Mouse (Mus musculus) liver, postnatal 0 days (tissue): ENCODE measurements around the gene BC048507. TPM values are rescaled to one million over a fixed set of nuclear protein-coding genes. Genes with fewer than 3 reads are reported as not detected.
"Not testable (repeated sequence)": the region's sequence is repeated elsewhere in the genome, so short reads cannot be mapped to it uniquely, and the experiment has no call there.

Experiments used
- ATAC-seq: fragments of 200-750 bp; cut with Nextera tagmentation; 2 replicates; pipeline ENCODE4 v1.8.0; 2017; ENCODE audit warnings: mild to moderate bottlenecking, moderate library complexity
- DNase-seq: peaks from one replicate; pipeline ENCODE4 v3.0.0-alpha.2; 2016
- H3K27ac ChIP-seq: fragments of 300-500 bp; sonication (generic); 2 replicates; pipeline ENCODE4 v1.5.1; 2014; ENCODE audit warnings: antibody characterized with exemption, moderate library complexity, mild to moderate bottlenecking, low read depth
- H3K27me3 ChIP-seq: fragments of 300-500 bp; sonication (generic); 2 replicates; pipeline ENCODE4 v1.6.1; 2014; ENCODE audit warnings: low read length, control low read depth, mixed read lengths; ENCODE audit not compliant: insufficient read depth
- H3K36me3 ChIP-seq: fragments of 300-500 bp; sonication (generic); replicated peaks from 2 replicates; pipeline ENCODE4 v1.6.1; 2014; ENCODE audit warnings: mild to moderate bottlenecking, control low read depth, low read length, moderate library complexity, mixed read lengths; ENCODE audit not compliant: insufficient read depth
- H3K4me1 ChIP-seq: fragments of 300-500 bp; sonication (generic); 2 replicates; pipeline ENCODE4 v1.6.1; 2014; ENCODE audit warnings: antibody characterized with exemption, mild to moderate bottlenecking, control low read depth; ENCODE audit not compliant: insufficient read depth
- H3K4me2 ChIP-seq: fragments of 300-500 bp; sonication (generic); 2 replicates; pipeline ENCODE4 v1.6.1; 2014; ENCODE audit warnings: low read depth, mild to moderate bottlenecking, low read length, moderate library complexity, mixed read lengths
- H3K4me3 ChIP-seq: fragments of 300-500 bp; sonication (generic); 2 replicates; pipeline ENCODE4 v1.5.1; 2014; ENCODE audit warnings: low read depth, low read length
- H3K9ac ChIP-seq: fragments of 300-500 bp; sonication (generic); replicated peaks from 2 replicates; pipeline ENCODE4 v1.6.1; 2014; ENCODE audit warnings: mild to moderate bottlenecking, moderate library complexity
- H3K9me3 ChIP-seq: fragments of 300-500 bp; sonication (generic); 2 replicates; pipeline ENCODE4 v1.6.1; 2016; ENCODE audit warnings: mild to moderate bottlenecking, control low read depth, low read length, mixed read lengths
- CTCF ChIP-seq: sonication (generic); IDR thresholded peaks from 2 replicates; pipeline ENCODE4 v1.5.1; 2016; ENCODE audit warnings: antibody characterized with exemption, low read depth
- EP300 ChIP-seq: IDR thresholded peaks from 2 replicates; pipeline ENCODE4 v1.6.1; 2016; ENCODE audit warnings: antibody characterized with exemption, low read depth, mild to moderate bottlenecking
- WGBS: fragments of 180-500 bp; shearing (Covaris S2); extraction: QIAGEN DNeasy Blood & Tissue Kit; methylation state at CpG from one replicate; pipeline ENCODE4 v1.1.7; 2014; ENCODE audit not compliant: insufficient replicate concordance; 5-methylcytosine and 5-hydroxymethylcytosine counted together
- polyA plus RNA-seq: library from polyadenylated mRNA; unstranded; fragments of >200 nt; fragmentation: Nextera tagmentation; extraction: Ambion mirVana; gene quantifications from 2 replicates; pipeline ENCODE4 v1.2.1, GENCODE M21; 2015

The BC048507 gene
- polyA plus RNA-seq, 1 experiment from 2014 or later: not detected

DNA sequence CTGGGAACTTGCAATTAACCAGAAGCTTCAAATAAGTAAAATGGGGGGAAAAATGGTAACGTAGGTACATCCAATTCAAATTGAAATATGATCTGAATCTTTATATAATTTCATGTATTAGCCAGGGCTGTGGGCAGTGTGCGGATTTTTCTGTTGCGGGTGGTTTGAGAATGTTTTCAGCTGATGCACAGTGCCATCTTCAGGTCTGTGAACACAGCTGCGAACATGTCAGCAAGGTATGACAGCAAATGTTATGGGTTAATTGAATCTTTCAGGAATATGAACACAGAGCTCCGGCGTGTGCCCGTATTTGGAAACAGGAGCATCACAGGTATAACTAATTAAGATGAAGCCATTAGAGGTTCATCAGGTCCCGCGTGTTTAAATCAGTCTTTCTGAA, 618 bp upstream of the BC048507 start:
- no peaks in the 10 kb centered on the region for H3K27me3 ChIP-seq
- DNase-seq: no peak
- WGBS: 79% methylated on average over 9 of the region's 9 CpGs
- no peak overlapping the region for H3K4me3 ChIP-seq
- H3K4me1 ChIP-seq: no peaks in the 10 kb centered on the region
- H3K9me3 ChIP-seq: no peaks in the 10 kb centered on the region
- no peaks in the 10 kb centered on the region for H3K36me3 ChIP-seq
- no peak for ATAC-seq
- TF ChIP-seq EP300 (no peak), CTCF (no peak)
- H3K4me2 ChIP-seq: no peak overlapping the region
- H3K27ac ChIP-seq: no peak overlapping the region
- no peak overlapping the region for H3K9ac ChIP-seq

DNA sequence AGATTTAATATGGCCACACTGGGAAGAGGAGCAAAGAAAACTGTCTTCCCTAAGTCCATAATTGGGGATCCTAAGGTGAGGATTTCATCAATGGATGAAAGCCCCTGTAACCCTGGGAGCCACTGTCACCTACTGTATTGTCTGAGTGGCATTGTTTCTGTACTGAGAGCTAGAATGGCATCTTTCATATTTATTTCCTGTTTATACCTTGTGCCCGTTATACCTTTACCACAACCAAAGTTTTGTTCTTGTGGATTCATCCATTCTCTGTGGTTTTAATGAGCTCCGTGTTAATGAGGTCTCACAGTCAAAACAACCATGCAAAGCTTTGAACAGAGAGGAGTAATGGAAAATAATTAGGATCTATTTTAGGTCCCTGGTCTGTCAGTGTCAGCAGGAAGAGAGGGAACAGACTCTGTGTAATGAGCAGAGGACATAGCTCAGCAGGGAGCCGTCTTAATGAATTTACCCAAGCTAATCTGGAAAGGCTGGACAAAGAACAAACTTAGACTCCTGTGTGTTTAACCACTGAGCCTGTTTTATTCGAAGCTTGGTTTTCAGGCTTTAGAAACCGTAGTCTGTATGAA, 1.7 kb downstream of the BC048507 start:
- TF ChIP-seq EP300: no peak
- no peak for TF ChIP-seq CTCF
- no peak overlapping the region for H3K27ac ChIP-seq
- no peaks in the 10 kb centered on the region for H3K9me3 ChIP-seq
- H3K4me2 ChIP-seq: no peak overlapping the region
- no peaks in the 10 kb centered on the region for H3K36me3 ChIP-seq
- DNase-seq (no peak), ATAC-seq (no peak)
- 54% methylated on average over 5 of the region's 5 CpGs for WGBS
- H3K27me3 ChIP-seq: no peaks in the 10 kb centered on the region
- H3K4me3 ChIP-seq: no peak overlapping the region
- no peaks in the 10 kb centered on the region for H3K4me1 ChIP-seq
- H3K9ac ChIP-seq: no peak overlapping the region

DNA sequence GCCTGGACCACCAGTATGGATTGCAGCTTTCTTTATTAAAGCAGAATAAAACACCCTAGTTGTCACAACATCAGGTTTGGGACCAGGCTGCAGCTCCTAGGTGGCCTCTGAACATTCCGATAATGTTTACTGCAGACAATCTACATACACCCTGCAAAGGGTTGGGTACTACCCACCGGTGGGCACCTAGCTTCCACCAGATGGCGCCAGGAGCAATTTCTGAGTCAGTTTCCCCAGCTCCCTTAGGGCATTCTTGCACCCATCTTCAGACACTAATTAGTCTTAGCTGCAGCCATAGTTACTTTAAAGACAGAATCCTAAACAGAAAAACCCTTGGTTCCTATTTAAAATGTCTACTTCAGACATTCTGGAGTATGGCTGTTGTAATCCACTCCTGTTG, 4.8 kb downstream of the BC048507 start:
- no peak for DNase-seq
- H3K4me3 ChIP-seq: no peak overlapping the region
- TF ChIP-seq EP300 (no peak), CTCF (peak; percentile 34)
- H3K27me3 ChIP-seq: no peaks in the 10 kb centered on the region
- H3K4me1 ChIP-seq: no peaks in the 10 kb centered on the region
- ATAC-seq: no peak
- no peak overlapping the region for H3K27ac ChIP-seq
- H3K9me3 ChIP-seq: no peaks in the 10 kb centered on the region; the same call in 1 of the 2 replicates
- no peak overlapping the region for H3K9ac ChIP-seq
- H3K36me3 ChIP-seq: no peaks in the 10 kb centered on the region
- 27% methylated on average over 3 of the region's 3 CpGs for WGBS
- H3K4me2 ChIP-seq: no peak overlapping the region

DNA sequence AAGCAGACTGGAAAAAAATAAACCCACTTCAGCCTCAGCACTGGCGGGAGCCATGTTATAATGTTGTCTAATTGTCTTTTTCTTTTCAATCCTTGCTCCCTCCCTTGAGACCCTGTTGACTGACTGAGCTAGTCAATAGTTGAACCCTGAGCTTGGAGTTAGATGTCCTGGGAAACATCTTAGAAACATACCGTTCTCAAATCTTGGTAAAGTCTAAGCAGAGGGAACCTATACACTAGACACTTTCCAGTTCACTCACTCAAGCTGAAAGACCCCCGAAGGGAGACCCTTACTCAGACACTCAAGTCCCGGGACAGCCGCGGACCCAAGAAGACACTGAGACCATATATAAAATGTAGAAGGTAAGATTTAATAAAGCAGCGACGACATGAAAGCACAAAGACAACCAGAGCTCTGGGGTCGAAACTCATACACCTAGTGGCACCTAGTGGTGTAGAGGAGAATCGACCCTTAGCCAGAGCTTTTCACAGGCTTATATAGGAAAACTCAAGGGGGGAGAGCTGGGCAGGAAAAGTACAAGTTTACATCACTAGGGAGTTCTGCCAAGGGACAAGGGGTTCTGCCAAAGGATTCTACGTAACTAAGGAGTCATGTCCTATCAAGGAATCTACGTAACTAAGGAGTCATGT, 13.0 kb downstream of the BC048507 start:
- ATAC-seq, H3K36me3 ChIP-seq, H3K27me3 ChIP-seq, H3K4me1 ChIP-seq, H3K4me3 ChIP-seq, H3K9ac ChIP-seq, H3K4me2 ChIP-seq, H3K27ac ChIP-seq, DNase-seq, H3K9me3 ChIP-seq: not testable (repeated sequence)
- 37% methylated on average over 6 of the region's 12 CpGs for WGBS

DNA sequence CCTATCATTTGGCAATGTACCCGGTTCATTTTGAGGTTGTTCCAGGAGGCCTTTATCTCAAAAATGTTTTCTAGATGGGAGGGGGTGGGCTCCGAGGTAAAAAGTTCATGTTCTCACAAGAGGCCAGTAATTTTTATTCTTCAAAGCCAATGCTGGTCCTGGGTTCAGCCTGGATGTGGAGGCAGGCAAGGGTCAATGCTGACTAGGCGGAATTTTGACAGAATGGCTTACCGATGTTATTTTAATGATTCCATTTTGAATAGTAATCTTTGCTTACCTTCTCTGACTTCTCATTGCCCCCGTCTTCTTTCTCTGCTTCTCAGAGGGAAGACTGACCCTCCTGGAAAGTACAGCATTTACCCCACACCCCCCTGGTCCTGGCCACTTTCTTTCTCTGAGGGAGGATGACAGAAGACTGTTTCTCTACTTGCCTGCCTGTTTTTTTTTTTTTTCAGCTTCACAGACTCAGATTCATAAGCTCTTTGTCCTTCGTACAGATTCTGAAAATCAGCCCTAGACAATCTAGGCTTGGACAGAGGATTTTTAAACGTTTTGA, 13.7 kb downstream of the BC048507 start:
- WGBS: 56% methylated on average over 6 of the region's 7 CpGs
- DNase-seq: no peak
- Histone ChIP-seq H3K4me1 (no peaks in the 10 kb centered on the region), H3K9ac (no peak overlapping the region), H3K9me3 (no peaks in the 10 kb centered on the region), H3K4me3 (no peak overlapping the region), H3K36me3 (no peaks in the 10 kb centered on the region), H3K27ac (no peak overlapping the region), H3K4me2 (no peak overlapping the region), H3K27me3 (no peaks in the 10 kb centered on the region)
- TF ChIP-seq CTCF (no peak), EP300 (no peak)
- no peak for ATAC-seq

DNA sequence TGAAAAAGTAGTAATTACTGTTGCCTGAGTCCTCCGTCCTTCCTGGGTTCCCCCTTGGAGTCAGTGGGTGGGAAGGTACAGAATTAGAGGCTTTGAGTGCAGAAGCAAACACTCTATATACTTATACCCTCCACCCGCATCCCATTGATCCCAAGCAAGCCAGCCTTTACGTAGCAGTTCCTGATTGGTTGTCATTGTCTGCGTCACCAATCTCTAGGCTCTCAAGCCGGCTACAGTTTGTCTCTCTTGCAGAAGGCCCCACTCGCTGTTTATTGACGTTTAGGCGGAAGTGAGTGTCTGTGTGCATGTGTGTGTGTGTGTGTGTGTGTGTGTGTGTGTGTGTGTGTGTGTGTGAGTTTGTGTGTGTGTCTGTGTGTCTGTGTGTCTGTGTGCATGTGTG, 20.8 kb downstream of the BC048507 start:
- no peak for ATAC-seq

More for the DNA sequence above, 20.8 kb downstream of the BC048507 start:
- WGBS: 83% methylated on average over 8 of the region's 8 CpGs
- Histone ChIP-seq H3K9me3 (0 out of 2 replicates have a peak, but pooled peaks cover 4% of the 10 kb centered on the region), H3K4me1 (no peaks in the 10 kb centered on the region), H3K4me2 (no peak overlapping the region), H3K4me3 (no peak overlapping the region), H3K9ac (no peak overlapping the region), H3K27ac (no peak overlapping the region), H3K27me3 (no peaks in the 10 kb centered on the region), H3K36me3 (no peaks in the 10 kb centered on the region)
- no peak for DNase-seq
- TF ChIP-seq EP300 (no peak), CTCF (no peak)
